Mouse (Mus musculus) ovary, postnatal 14 days (tissue): ENCODE measurements around the gene Ext2.

Experiments used
- DNase-seq: peaks from one replicate; pipeline ENCODE4 v3.0.0; 2022; ENCODE audit warnings: low spot score

Gene Ext2

DNA sequence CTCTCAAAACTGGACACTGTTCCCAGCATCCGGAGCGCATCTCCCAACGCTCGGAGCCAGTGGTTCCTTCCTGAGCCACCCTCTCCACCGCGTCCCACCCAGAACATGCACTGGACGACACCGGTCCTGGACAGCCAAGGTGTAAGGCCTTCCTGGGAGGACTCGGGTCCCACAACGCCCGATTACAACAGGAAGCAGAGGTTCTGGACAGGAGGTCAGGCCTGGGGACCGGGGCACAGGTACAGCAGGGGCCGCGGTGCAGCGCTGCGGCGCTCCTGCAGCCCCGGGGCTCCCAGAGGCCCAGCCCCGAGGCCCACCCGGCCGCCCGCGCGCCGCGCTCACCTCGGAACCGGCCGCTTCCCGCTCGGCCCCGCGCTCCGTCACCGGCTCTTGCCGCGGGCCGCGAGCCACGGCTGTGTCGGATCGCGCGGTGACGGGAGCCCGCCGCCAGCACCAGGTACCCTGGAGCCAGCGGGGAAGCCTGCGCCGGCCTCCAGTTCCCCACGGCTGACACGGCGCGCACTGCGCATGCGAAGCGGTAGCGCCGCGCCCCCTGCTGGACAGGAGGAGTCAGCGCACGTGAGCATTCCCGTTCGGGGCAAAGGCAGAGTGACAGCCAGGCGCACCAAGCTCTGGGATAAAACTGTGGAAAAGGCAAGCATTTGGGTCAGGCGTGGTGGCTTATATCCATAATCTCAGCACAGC lies at the start of gene Ext2:
Ext2 (minus strand) TSS at position 524 of the 705 bp plus-strand sequence.
- DNase-seq, result peak; percentile 93

DNA sequence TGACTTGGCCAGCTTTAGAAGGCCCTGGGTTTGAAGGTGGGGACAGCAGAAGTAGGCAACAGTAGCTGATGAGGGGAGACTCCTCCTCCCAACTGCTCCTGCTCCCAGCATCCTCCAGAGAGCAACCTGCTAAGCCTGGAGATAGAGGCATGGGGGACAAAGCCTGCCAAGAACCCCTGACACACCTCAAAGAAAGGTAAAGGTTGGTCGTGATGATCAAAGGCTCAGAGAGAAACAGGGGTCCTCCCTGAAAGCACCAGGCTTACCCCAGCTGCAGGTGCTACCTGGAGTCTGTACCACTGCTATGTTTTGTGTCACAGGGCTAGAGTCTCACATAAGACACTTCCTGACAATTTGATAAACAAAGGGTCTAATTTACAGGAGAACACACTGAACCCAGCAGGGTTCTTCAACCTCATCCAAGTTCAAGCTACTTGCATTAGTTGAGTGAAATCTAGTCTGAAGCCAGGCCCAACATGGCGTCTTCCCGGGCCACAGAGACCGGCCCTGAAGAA lies 49.1 kb upstream of the Ext2 start:
- DNase-seq, result no peak

DNA sequence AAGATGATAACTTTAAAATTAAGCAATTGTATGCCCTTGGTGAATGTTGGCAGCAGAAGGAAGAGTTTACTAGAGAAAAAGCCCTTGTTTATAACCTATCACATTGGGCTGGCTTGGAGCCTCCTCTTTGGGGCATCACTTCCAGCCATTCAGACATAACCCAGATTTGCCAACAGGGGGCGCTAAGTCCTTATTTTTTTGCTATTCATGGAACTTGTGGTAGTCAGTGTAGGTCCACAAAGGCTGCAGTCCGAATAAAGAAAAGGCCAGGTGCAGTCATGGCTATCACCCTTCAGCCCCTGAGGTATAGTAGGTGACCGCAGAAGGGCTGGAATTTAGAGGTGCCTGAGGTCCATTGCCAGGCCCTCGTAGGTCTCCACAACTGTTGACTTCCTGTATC lies 48.5 kb upstream of the Ext2 start:
- peak; percentile 62 for DNase-seq

DNA sequence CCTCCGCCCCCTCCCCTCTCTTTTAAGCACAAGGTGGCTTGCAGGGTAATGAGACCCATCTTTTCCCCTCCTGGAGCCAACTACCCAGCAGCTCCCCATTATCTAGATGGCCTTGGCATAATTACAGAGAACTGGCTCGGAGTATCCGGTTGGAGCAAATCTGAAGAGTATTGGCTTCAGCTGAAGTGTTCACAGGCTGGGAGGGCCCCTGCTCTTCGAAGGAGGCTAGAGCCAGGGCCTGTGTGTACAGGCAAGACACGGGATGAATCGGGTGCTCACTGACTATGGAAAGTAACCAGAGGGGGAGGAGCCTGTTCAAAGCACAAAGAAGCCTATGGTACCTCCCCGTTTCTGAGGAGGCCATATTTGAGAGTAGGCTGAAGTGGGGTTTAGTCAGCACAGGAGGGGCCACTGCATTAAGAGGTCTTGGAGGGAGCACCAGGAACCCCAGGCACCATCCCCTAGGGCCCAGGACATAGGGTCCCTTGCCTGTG lies 46.8 kb upstream of the Ext2 start, which contains the start of gene Accsl:
Accsl (minus strand) TSS at position 51 of the 494 bp plus-strand sequence.
- no peak for DNase-seq

DNA sequence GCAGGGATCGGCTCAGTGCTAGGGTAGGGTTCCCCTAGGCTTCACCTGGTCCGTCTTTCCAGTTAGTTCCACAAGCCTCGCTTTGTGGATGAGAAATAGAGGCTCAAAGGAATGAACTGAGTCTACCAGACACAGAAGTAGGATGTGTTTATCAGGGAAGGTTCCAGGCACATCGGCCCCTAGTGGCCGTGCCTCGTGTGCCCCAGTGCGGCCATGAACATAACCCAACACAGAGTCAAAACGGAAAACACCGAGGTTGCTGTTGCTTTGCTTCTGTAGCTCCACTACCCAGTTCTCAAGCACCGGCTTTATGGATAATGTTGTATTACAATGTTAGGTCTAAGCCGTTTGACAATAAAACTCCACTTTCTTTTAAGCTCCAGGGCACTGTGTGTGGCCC lies 46.2 kb upstream of the Ext2 start:
- DNase-seq, result no peak

DNA sequence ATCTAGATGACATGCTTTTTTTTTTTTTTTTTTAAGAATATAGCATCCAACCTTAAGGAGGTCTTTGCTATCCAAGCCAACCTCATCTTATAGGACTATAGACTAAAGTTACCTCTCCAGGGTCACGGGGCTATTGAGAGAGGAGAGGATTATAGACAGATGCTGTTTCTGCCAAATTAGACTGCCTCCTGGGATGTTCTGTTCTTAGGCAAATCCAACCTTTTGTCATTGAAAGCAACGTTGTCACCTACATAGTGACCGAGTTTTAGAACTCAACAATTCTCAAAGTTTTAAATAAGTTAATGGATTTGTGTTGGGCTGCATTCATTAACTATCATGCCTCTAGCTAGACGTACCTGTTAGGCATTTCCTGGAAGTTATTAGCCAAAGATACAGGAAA lies 40.9 kb upstream of the Ext2 start:
- DNase-seq, result no peak

DNA sequence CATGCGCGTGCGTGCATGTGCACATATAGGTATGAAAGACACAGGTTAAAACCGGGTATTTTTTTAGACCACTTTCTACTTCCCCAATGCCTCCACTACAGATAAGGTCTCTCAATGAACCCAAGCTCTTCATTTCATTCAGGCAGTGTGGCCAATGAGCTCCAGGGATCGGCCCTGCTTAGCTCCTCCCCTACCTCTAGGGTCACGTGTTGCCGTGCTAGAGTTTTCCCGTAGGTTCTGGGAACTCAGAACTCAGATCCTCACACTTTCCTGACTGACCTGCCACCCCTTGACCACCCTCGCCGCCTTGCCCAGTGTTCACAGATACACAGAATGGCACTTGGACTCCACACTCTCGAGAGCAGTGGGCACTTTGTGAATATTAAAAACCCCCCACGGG lies 36.5 kb upstream of the Ext2 start:
- DNase-seq, result no peak

DNA sequence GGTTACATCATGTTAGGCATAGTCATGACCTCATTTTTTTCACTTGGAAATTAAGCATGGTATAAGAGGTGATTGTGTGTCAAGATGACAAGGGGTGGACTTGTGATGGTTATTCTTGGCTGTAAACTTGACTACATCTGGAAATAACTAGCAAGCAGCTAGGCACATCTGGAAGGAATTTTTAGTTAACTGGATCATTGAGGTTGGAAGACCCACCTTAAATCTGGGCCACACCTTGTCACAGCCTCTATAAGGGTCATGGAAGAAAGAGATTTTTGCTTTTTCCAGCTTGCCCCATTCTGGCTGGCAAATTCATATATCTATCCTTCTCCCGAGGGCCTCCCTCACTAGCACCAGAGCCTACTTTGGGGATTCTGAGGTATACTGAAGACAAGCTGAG lies 28.9 kb upstream of the Ext2 start:
- no peak for DNase-seq

DNA sequence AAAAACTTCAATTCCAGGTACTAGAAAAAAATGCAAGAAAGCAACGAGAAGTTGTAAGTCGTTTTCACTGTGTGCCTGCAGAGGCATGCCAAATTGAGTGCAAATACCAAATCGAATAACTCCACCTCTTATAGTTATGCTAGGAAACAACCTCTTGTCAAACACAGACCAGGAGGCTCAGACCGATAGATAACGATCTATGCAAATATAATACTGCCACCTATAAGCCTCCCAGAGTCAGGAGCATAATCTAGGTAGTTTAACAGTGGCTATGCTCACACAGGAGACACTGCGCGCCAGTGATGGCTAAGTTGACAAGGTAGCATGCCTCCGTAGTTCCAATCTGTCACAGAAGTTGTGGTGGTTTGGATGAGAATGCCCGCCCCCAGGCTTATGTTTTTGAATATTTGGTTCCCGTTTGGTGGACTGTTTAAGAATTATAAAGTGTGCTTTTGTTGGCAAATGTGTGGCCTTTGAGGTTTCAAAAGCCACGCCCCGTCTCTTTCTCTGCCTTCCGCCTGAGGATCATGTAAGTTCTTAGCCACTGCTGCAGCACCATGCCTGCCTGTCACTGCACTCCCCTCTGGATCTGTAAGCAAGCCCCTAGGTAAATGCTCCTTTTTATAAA lies 28.1 kb upstream of the Ext2 start:
- no peak for DNase-seq

DNA sequence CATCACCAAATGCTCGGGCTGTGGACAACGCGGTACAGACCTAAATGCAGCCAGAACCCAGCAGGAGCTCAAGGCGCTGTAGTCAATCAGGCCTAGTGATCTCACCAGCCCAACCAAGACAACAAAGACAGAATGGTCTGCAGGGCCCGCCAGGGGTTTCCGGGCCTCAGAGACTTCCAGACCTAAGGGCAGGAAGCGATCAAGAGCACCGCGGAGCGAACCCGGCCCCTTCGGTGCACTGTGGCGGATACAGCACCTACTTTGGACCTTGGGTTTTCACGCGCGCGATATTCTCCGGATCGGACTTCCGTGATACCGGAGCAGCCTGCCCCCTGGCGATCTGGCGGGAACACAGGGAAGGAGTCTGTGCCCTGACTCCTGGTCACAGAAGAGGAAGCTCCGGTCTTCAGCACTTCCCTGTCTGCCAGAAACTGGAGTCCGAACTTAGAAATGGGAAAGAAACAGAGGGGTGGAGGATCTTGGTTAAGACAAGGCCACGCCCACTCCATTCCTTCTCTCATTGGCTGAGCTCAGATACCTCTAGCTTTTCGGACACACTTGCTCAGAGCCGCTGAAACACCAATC lies 27.2 kb upstream of the Ext2 start, which contains the start of gene Accs:
Accs (minus strand) TSS at position 439 of the 585 bp plus-strand sequence.
- peak; percentile 60 for DNase-seq

DNA sequence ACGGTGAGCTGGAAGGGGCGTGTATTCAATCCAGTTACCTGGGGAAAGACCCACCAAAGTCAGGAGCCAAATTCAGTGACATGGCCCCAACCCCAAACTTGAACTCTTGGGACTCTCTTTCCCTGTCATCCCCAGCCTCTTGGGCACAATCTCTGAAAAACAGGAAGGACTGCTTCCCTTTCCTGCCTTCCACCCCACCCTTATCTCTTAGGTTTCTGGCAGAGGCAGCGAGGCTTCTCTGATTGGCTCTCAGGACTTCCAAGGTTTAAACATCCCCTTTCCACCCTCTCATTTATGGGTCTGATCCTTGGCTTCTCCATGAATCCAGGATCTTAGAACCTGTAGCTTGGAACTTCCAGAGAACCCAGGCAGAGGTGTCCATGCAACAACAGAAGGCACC lies 19.0 kb upstream of the Ext2 start:
- no peak for DNase-seq

DNA sequence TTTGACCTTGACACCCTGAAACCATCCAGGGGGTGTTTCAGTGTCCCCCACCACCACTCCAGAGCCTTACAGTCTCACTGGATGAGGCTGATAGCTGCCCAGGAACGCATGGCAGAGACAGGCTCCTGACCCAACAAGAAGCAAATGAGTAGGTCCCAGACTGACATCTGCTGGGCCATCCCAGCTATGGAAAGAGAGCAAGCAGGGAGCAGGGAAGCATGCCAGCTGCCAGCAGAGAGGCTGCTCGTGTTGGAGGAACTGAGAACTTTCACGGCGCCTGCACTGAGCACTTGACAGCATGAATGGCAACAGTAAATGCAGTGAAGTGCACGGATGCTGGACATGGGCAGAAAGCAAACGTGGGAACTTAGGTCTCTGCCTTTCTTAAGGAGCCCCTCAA lies 17.7 kb upstream of the Ext2 start:
- no peak for DNase-seq

DNA sequence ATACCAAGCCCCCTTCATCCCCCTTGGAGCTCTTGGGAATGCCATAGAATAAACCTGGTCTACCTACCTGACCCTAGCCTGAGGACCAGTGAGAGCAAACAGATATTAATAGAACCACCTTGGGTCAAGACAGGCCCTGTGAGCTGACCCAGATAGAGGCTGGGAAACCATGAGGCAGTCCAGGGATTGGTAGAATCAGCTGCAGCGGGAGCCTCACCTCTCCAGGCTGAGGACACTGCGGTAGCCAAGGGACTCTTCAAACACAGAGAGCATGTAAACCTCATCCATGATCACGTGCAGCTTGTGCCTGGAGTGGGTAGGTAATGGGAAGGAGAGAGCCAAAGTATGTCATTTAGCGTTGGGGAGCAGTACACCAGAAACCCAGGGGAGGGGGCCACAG lies 16.6 kb upstream of the Ext2 start:
- no peak for DNase-seq

DNA sequence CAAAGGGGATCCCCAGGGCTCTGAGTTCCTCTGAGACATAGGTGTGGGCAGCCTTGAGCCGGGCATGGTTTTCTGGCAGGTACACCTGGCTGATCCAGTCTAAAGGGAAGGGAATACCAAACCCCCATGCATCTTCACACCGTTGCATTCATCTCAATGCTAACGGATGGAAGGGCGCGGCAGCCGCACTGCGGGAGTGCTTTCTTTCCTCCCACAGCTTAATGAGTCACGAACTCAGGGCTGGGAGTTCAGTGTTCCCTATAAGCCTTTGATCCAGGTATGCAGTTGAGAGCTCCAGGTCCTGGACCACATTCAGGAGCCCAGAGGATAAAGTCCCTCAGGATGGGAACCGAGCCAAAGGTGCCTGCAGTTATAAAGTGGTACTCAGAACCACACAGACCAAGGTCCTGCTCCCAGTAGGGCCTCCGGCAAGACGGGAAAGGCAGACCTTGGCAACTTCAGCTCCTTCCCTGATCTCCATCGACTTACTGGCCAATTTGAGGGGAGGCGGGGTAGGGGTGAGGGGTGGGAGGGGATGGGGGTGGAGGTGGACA lies 13.9 kb upstream of the Ext2 start:
- DNase-seq, result no peak

DNA sequence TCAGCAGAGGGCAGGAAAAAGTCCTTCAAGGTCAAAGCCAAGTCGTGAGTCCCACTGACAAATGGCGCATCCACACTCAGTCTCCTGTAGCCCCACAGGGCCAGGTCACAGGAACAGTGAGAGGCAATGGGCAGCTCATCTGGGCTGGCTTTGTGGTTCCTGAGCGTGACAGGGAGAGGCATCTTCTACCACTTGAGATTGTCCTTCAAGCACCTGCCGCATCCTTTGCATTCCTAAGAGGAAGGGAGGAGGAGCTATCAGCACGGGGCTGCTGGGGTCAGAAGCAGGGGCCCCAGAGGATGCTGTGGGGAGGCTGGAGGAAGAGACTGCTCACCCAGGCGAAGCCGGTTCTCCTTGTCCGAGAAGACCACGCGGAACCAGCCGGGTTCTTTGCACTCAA lies 13.2 kb upstream of the Ext2 start:
- DNase-seq, result no peak

DNA sequence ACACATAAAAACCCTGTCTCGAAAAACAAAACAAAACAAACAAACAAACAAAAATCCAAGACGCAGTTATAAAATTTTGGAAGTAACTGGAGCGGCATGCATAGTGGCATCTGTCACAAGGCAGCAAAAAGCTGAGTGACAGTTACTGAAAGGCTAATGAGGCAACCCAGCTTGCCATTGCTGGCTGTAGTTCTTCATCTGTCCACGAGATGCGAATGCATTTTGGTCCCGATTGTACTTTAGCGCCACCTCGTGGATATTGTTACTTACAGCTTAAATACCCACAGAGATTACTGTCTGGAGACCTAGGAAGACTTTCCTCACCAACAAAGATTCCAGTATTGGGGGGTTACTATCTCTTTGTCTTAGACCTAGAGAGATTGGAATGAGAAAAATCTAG lies 1.2 kb upstream of the Ext2 start:
- DNase-seq, result peak; percentile 61

DNA sequence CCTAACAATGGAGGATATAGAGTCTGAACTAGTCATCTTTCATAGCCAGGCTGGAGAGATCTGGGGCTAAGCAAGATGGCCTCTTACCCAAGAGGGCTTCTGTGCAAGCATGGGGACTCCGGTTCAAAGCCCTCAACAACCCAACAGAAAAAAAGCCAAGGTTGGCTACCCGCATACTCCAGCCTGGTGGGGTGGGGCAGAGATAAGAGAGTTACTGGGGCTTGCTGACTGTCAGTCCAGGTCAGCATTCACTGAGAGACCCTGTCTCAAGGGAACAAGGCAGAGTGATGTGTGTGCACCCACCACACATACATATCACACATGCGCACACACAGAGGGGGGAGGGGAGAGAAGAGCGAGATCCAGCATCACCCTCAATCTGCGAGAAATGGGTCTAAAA lies 4.6 kb downstream of the Ext2 start:
- no peak for DNase-seq

DNA sequence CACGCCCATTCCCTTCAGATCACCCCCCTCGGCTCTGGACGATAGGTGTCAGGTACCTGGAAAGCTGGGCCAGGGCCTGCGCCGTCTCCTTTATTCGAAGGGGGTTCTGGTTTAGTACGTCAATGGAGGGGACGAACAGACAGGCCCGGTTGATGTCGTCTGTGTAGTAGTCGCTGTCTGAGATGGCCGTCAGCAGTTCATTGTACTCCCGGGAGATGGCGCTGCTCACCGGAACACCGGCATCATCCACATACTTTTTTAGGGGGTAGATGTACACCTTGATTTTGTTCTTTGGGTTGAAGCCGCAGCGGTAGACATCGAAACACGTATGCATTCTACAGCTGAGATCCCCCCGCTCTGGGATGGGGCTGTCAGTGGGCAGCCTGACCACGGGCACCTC lies 9.0 kb downstream of the Ext2 start:
- DNase-seq, result no peak

DNA sequence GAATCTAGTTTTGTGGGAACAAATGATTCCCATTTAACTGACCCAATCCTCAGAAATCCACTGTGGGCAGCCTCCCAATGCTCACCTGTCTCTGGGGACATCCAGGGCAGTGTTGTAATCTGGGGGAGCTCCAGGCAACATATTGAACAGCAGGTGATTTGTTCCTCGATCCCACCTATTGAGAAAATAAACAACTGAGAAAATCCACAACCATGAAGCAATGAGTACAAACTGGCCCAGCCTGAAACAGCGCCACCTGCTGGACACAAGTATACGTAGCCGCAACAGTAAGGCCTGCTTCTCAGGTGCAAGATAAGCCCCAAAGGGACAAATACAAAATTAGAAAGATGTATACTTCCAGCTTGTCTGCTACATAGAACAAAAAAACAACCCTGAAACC lies 10.6 kb downstream of the Ext2 start:
- peak; percentile 51 for DNase-seq

DNA sequence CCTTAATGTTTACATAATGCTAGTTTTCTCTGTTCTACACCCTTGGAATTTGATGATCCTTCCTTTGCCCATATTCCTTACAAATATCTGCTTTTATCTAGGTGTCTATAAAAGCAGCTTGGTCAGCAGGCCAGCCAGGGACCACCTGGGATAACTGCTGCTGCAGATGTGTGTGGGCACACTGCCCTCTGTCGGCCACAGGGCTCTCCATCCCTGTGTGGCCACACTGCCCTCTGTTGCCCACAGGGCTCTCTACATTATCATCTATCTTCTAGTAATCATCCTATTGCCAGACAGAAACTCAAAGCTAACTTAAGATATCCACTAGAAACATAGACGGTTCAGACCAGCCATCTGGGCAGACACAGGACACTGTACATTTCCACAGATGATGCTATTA lies 12.4 kb downstream of the Ext2 start:
- no peak for DNase-seq

DNA sequence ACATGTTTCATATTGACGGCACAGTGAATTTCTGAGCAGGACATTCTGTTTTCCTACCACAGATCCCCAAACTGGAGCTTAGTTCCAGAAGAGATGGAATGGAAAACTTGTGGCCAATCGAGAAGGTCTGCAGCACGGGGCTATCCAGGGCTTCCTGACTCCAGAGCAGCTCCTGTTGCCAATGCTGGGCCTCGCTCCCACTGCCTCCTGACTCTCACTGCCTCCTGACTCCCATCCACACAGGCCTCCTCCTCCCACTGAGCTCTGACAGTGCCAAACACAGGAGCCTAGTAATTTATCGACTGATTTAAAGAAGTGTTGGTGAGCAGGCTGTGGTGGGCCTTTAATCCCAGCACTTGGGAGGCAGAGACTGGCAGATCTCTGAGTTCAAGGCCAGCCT lies 14.3 kb downstream of the Ext2 start:
- DNase-seq, result no peak

DNA sequence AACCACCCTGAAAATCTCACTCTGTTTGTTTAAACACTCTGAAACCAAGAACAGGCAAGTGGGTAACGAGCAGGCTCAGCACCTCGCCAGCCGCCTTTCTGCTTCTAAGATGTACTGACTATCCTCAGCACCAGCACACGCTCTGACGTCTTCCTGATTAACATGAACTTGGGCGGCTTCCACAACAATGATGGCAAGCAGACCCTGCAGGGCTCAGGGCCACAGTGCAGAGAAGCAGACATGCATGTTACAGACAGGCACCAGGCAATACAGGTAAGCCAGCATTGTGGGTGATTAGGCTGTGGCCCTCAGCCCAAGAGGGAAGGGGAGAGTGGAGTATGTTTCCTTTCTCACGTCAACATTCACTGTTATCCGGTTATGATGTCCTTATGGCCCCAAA lies 14.9 kb downstream of the Ext2 start:
- DNase-seq, result no peak
